Mouse (Mus musculus) ES-Bruce4 (cell line): Measurements from ENCODE around the gene Mlec. TPM values are rescaled to one million over a fixed set of nuclear protein-coding genes. Genes with fewer than 3 reads are reported as not detected.
"Not testable (repeated sequence)": the region's sequence is repeated elsewhere in the genome, so short reads cannot be mapped to it uniquely, and the experiment has no call there.

Source experiments
- H3K27ac ChIP-seq: 2 replicates; pipeline ENCODE4 v1.5.1; 2012; ENCODE audit warnings: low read length, inconsistent platforms; ENCODE audit not compliant: insufficient read depth
- H3K27me3 ChIP-seq: 2 replicates; pipeline ENCODE4 v1.6.1; 2012; ENCODE audit warnings: mild to moderate bottlenecking, low read length, inconsistent platforms; ENCODE audit not compliant: control insufficient read depth, poor library complexity, insufficient read depth, severe bottlenecking
- H3K36me3 ChIP-seq: 2 replicates; pipeline ENCODE4 v1.6.1; 2012; ENCODE audit warnings: inconsistent platforms, mild to moderate bottlenecking, low read length, moderate library complexity; ENCODE audit not compliant: control insufficient read depth, poor library complexity, insufficient read depth, severe bottlenecking
- H3K4me1 ChIP-seq: one replicate; pipeline ENCODE4 v1.8.1; 2011; ENCODE audit warnings: low read length; ENCODE audit not compliant: control insufficient read depth, insufficient read depth
- H3K4me3 ChIP-seq: 2 replicates; pipeline ENCODE4 v1.5.1; 2011; ENCODE audit warnings: low read depth, mild to moderate bottlenecking, low read length
- H3K9ac ChIP-seq: 2 replicates; pipeline ENCODE4 v1.6.1; 2012; ENCODE audit warnings: low read depth, mild to moderate bottlenecking, inconsistent platforms; ENCODE audit not compliant: poor library complexity, severe bottlenecking
- H3K9me3 ChIP-seq: replicated peaks from 2 replicates; pipeline ENCODE4 v1.6.1; 2012; ENCODE audit warnings: mild to moderate bottlenecking, low read length, inconsistent platforms; ENCODE audit not compliant: control insufficient read depth, poor library complexity, insufficient read depth, severe bottlenecking
- CTCF ChIP-seq: IDR thresholded peaks from one replicate; pipeline ENCODE4 v1.8.1; 2011; ENCODE audit warnings: low read depth, low read length
- EP300 ChIP-seq: IDR thresholded peaks from 2 replicates; pipeline ENCODE4 v1.6.1; 2011; ENCODE audit warnings: low read depth, low read length; ENCODE audit not compliant: insufficient read depth
- POLR2A ChIP-seq: IDR thresholded peaks from one replicate; pipeline ENCODE4 v1.8.1; 2011; ENCODE audit warnings: low read length; ENCODE audit not compliant: insufficient read depth
- polyA plus RNA-seq: library from polyadenylated mRNA; stranded (reverse); fragments of >200 nt; gene quantifications from 2 replicates; pipeline ENCODE4 v1.2.4, GENCODE M21; 2011; ENCODE audit warnings: low read depth; ENCODE audit not compliant: missing spikeins, insufficient read depth, insufficient read length

Mlec gene
- polyA plus RNA-seq, 1 experiment, result 137 TPM

DNA sequence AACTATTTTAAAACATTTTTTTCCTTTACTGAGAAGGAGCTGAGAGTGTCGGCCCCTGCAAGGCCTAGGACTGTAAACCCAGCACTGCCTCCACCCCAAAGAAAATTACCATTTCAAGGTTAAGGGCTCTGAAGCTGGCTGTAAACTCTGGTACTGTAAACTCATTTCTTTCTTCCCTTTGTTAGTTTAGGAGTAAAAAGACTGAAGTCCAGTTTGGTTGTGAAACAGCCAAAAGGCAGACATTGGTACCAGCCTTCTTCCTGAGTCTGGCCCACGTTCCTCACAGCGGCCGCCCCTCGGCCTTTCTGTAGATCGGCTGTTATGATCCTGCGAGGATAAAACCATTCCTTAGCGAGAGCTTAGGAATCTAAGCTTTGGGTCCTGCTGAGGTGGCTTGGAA is 43.5 kb downstream of the Mlec start:
- Histone ChIP-seq H3K4me1 (no peaks in the 10 kb centered on the region), H3K27me3 (no peaks in the 10 kb centered on the region), H3K9ac (no peak overlapping the region), H3K9me3 (no peaks in the 10 kb centered on the region), H3K27ac (no peak overlapping the region), H3K36me3 (peaks cover 7% of the 10 kb centered on the region; the same call in 1 of the 2 replicates), H3K4me3 (no peak overlapping the region)
- TF ChIP-seq CTCF (no peak), POLR2A (no peak), EP300 (no peak)

DNA sequence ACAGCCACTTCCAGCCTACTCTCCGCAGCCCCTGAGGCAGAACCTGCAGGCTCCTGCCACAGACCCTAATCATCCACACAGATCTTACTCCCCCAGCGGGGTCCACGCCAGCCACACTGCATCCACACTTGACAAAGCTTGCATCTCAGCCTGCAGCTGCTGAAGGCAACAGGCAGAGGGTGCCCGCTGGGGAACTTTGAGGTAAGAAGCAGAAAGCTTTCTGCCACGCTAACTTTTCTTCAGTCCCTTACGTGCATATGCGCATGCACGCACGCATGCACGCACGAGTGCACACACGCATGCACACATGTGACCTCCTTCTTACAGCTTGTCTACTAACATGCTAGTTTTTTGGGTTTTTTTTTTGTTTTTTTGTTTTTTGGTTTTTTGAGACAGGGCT is 44.7 kb downstream of the Mlec start:
- Histone ChIP-seq H3K27ac (no peak overlapping the region), H3K9ac (no peak overlapping the region), H3K27me3 (no peaks in the 10 kb centered on the region), H3K36me3 (peaks cover 7% of the 10 kb centered on the region; the same call in 1 of the 2 replicates), H3K4me1 (no peaks in the 10 kb centered on the region), H3K9me3 (no peaks in the 10 kb centered on the region), H3K4me3 (no peak overlapping the region)
- TF ChIP-seq CTCF (no peak), EP300 (no peak), POLR2A (no peak)

DNA sequence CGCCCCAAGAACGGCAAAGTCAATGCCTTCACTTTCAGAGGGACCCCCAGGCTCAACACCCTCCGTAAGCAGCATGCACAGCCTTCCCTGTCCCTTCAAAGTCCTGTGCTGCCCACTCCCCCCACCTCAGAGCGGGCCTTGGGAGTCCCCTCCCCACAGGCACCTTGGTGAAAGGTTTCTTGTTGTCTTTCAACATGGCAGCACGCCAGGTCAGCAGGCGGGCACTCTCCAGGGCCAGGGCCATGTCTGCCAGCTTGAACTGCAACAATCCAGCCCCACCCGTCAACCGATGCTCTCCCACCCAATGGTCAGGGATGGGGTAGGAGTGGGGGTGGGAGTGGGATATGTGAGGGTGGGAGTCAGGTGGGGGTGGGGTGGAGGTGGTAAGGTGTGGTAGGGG is 46.8 kb downstream of the Mlec start:
- H3K9me3 ChIP-seq, result no peaks in the 10 kb centered on the region
- no peaks in the 10 kb centered on the region for H3K4me1 ChIP-seq
- no peak for TF ChIP-seq POLR2A
- no peak for TF ChIP-seq CTCF
- no peak for TF ChIP-seq EP300
- H3K4me3 ChIP-seq, result no peak overlapping the region
- no peak overlapping the region for H3K9ac ChIP-seq
- H3K27ac ChIP-seq, result no peak overlapping the region
- no peaks in the 10 kb centered on the region for H3K36me3 ChIP-seq
- H3K27me3 ChIP-seq, result no peaks in the 10 kb centered on the region

DNA sequence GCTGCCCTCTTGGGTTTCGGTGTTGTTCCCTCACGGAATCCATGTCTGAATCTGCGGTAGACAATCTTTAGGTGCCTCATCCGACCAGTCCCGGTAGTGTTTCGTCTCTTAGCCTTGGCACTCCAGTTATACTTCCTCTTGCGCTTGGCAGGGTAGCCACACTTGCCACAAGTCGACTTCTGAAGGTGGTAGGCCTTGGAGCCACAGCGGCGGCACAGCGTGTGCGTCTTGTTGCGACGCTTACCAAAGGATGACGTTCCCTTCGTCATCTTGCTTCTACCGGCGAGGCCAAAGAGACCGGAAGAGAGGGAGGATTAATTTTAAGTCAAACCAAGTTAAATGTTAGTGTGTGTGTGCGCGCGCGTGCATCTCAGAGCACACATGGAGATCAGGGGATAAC is 54.7 kb downstream of the Mlec start:
- H3K9ac ChIP-seq, H3K4me1 ChIP-seq, H3K27me3 ChIP-seq, H3K36me3 ChIP-seq, H3K4me3 ChIP-seq, H3K27ac ChIP-seq, H3K9me3 ChIP-seq: not testable (repeated sequence)

DNA sequence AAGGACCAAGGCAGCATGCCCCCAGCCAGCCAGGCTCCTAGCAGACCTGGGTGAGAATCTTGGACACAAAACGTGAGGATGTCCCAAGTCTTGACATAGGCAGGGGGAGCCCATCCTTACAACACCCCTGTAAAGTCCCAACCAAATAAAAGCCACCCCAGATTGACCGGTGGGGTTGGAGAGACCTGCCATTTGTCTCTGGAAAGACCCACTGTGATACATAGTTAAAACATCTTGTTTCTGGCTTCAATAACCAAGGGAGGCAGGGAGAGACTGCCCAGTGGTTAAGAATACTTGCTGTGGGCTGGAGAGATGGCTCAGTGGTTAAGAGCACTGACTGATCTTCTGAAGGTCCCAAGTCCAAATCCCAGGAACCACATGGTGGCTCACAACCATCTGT is 55.7 kb downstream of the Mlec start:
- Histone ChIP-seq H3K27me3 (no peaks in the 10 kb centered on the region), H3K36me3 (0 out of 2 replicates have a peak, but pooled peaks cover 2% of the 10 kb centered on the region)
- TF ChIP-seq EP300, result no peak

DNA sequence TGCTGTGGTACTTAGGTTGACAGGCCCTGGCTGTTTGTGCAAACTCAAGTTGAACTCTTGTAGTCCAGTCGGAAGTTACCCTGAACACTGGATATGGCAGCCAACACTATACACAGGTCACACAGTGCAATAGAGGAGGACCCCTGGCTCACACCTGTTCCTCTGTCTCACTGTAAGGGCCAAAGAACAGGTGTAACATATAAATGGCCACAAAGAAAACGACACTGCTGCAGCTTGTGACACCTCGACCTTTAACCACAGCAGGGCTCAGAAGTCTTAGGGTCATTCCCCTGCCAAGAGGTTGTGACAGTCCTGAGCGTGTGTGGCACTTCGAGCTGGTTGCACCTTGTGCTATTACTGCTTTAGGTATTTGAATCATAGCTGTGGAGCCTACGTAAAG is 57.5 kb downstream of the Mlec start:
- H3K27me3 ChIP-seq, result no peaks in the 10 kb centered on the region
- no peaks in the 10 kb centered on the region for H3K9me3 ChIP-seq
- no peak overlapping the region for H3K4me3 ChIP-seq
- peaks cover 10% of the 10 kb centered on the region for H3K36me3 ChIP-seq
- no peaks in the 10 kb centered on the region for H3K4me1 ChIP-seq
- H3K9ac ChIP-seq, result no peak overlapping the region
- TF ChIP-seq EP300, result no peak
- TF ChIP-seq CTCF, result no peak
- TF ChIP-seq POLR2A, result no peak
- no peak overlapping the region for H3K27ac ChIP-seq

More for the DNA sequence above, 55.7 kb downstream of the Mlec start:
- H3K27ac ChIP-seq, result no peak overlapping the region
- no peak overlapping the region for H3K4me3 ChIP-seq
- no peaks in the 10 kb centered on the region for H3K9me3 ChIP-seq
- H3K4me1 ChIP-seq, result no peaks in the 10 kb centered on the region
- no peak overlapping the region for H3K9ac ChIP-seq
